Mouse (Mus musculus) gastrocnemius, postnatal 14 days (tissue): Measurements from ENCODE around the gene Bri3. TPM values are rescaled to one million over a fixed set of nuclear protein-coding genes. Genes with fewer than 3 reads are reported as not detected.

Experiments
- DNase-seq: peaks from one replicate; pipeline ENCODE4 v3.0.0; 2021; ENCODE audit warnings: mixed read lengths
- intact Hi-C: fragments of 180-260 bp; cut with DNase I; formaldehyde crosslinking; loops from one replicate; pipeline ENCODE4 v1.15.1; 2025; ENCODE audit warnings: low total_unique reads
- total RNA-seq, 2 experiments: library from RNA; stranded (reverse); gene quantifications; 2 replicates each; pipeline ENCODE4 v1.2.3; 2021

Gene Bri3
- total RNA-seq, 2 experiments from 2014 or later = 39.1 to 39.7 TPM

- intact Hi-C loops = no loop called here
- DNase-seq = peak; percentile 59
Observed at GRCm38 (mm10) chr5:144258131-144258611, 13.9 kb downstream of the Bri3 start.

DNA sequence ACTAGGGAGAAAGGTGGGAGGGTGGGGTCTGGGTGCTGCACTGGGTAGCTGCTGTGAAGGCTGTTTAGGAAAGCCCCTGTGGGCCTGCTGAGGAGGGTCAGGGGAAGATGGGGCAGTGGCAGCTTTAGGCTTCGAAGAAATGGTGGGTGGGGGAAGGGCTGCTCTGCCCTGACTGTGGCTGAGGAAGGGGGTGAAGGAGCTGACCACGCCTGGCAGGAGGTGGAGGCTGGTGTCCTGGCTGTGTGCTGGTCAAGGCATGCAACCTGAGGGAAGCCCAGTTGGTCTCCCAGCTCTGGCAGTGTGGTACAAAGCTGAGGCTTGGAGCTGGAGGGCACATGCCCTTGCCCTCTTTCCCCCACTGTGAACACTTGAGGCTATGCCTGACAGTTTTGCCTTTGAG lies 14.4 kb downstream of the Bri3 start:
- no peak for DNase-seq
- intact Hi-C loops = no loop called here

DNA sequence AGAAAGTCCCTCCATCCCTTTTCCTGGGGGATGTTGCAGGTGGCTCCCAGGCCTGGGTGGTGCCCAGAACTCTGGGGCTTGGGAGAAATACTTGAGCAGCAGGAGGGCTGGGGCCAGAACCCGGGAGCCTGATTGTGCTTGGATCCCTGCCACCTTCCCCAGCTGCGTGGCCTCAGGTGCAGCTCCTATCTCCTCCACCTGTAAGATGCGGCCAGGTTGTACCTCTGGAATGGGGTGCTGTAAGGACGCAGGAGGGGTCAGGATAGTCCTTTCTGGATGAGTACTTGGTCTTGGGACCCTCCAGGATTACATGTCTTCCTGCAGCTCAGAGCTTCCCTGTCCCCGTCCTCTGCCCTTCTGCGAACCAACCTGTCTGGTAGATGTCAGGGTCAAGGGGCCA lies 15.0 kb downstream of the Bri3 start:
- no peak for DNase-seq
- intact Hi-C loops = no loop called here

DNA sequence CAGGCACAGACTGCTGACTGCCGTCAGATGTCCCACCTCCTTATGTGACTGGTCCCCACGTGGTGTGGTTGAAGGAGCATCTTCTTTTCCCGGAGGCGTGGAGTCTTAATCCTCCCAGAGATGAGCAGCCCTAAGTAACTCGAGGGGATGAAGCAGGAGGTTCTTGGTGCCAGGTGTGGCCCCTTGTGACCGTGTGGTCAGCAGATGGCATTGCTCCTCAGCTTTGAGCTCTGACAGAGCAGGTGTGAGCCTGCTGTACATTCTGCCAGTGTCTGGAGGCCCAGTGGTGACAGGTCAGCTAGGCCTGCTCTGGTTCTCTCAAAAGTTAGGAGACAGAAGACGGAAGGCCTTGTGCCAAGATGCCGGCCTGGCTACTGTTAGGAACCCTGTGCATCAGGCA lies 16.2 kb downstream of the Bri3 start:
- intact Hi-C loops = no loop called here
- DNase-seq = no peak

GRCm38 (mm10) chr5:144261309-144261708 lies 17.1 kb downstream of the Bri3 start:
- intact Hi-C loops = no loop called here
- no peak for DNase-seq

DNA sequence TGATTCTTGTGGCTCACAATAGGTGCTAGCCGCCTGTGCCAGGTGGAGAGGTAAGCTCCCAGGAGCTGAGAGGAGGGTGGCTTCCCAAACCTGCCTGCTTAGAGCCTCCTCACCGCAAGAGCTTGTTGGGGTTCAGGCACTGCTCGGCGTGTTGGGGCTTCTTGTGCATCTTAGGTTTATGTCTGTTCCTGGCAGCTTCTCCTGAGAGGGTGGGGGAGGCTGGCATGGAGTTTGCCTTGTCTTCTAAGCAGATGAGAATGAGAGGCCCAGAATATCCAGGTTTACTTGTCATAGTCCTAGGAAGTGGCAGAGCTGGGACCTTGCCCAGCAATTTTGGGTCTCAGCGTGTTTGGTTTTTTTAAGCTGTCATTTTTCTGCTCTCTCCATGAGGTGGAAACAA lies 17.6 kb downstream of the Bri3 start:
- intact Hi-C loops = no loop called here
- no peak for DNase-seq

- no peak for DNase-seq
- intact Hi-C loops = no loop called here
Observed at GRCm38 (mm10) chr5:144263082-144263481, 18.8 kb downstream of the Bri3 start.

GRCm38 (mm10) chr5:144263496-144263895 lies 19.3 kb downstream of the Bri3 start:
- intact Hi-C loops = no loop called here
- DNase-seq = no peak

DNA sequence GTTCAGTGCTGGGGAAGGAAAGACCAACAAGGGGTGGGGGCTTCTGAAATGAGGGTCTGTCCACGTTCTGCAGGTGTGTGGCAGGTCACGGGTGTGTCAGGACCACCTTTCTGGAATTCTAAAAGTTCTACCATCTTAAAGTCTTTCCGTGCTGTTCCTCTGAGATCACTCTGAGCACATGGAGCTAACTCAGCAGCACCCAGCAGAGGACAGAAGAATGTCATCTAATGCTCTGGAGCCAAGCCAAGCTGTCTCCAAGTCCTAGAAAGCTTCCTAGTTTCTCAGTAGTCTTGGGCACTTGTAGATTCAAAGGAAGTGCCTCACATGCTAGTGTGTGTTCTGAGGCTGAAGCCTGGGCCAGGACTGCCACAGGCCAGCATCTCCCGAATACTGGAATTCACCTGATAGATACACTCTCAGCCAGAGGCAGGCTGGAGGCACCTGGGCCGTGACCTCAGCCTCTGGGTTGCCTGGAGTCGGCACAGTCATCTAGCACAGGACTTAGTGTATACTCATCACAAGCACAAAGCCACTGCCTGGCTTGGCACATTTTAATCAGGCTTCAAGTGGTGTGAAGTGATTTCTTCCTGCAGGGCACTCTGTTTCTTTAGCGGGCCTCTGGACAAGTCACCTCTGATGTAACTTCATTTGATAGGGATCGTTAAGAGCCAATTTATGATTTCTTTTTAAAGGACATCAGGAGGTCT lies 23.5 kb downstream of the Bri3 start:
- intact Hi-C loops = no loop called here
- DNase-seq = peak; percentile 48

DNA sequence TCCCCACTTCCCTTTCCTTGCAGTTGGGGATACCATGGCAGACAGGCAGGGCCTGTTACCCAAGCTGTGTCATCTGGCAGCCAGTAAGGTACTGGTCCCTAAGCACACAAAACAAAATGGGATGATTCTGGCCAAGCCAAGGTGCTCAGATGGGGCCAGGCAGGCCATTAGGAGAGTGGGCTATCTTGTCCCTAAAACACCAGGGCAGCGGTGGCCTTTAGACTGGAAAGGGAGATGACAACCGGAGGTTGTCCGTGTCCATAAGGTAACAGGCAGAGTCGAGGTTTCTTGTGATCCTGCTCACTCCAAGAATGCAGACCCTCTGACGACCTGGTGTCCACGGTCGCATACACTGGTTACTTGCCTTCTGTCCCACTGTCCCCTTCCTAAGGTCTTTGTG lies 25.7 kb downstream of the Bri3 start:
- intact Hi-C loops = no loop called here
- no peak for DNase-seq

DNA sequence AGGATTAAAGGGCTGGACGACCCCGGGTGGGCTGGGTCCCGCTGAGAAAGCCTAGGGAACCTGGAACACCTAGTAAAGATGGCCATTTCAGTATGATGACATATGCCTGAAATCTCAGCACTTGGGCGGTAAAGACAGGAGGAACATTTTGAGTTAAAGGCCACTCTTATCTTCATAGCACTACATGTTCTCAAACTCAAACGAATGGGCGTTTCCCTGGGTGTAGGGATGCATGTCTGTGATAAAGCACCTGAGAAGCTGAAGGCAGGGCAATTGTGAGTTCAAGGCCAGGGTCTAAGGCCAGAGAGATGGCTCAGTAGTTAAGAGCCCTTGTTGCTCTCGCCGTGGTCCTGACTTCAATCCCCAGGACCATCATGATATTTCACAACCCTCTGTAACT lies 26.2 kb downstream of the Bri3 start:
- intact Hi-C loops = no loop called here
- no peak for DNase-seq

GRCm38 (mm10) chr5:144271118-144271517 lies 26.9 kb downstream of the Bri3 start:
- no peak for DNase-seq
- intact Hi-C loops = no loop called here

DNA sequence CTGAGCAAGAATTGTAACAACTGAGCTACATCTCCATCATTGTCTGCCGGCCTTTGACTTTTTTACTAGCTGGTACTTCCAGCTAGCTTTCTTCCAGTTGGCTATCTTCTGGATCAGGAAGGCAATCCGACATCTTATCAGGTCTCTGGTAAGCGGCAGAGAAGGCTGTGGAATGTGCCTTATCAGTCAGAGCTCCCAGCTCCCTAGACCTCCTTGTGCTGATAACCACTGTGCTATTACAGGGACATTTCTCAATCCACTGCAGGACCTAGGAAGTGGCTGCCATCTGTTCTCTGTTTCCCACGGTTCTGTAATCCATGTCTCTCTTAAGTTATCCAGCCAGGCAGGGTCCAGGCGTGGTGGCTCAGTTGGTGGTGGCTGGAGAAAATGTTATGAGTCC lies 27.5 kb downstream of the Bri3 start:
- no peak for DNase-seq
- intact Hi-C loops = no loop called here

GRCm38 (mm10) chr5:144274904-144275303 lies 30.7 kb downstream of the Bri3 start:
- intact Hi-C loops = no loop called here
- DNase-seq = peak; percentile 42

DNA sequence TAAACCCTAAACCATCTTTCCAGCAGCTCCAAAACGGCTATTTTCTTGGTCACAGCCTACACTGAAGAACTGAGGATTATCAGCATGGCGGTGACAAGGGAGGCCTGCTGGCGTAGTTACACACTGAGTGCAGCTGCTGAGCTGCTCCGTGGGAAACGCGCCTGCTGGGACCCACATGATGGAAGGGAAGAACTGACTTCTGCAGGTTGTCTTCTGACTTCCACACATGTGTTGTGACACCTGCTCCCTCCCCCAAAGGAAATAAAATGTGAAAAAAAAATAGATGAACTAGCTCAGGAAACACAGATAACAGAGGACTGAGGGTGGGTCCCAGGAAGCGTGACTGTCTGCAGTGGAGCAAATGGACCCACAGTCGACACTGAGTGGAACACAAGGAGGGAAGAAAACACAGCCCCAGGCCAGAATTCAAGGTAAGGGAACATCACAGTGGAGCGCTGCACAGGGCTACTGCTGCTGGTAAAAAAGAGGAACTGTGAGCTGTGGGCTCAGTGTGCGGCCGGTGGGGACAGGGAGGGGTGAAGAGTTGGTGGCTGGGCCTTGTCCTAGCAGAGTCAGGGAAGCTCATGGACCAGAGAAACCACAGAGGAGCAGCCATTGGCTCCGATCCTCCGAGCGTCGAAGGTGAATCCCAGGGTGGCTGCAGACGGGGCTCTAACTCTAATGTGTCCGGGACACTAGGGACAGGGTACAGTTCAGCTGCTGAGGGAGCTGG lies 32.8 kb downstream of the Bri3 start:
- intact Hi-C loops = no loop called here
- no peak for DNase-seq

DNA sequence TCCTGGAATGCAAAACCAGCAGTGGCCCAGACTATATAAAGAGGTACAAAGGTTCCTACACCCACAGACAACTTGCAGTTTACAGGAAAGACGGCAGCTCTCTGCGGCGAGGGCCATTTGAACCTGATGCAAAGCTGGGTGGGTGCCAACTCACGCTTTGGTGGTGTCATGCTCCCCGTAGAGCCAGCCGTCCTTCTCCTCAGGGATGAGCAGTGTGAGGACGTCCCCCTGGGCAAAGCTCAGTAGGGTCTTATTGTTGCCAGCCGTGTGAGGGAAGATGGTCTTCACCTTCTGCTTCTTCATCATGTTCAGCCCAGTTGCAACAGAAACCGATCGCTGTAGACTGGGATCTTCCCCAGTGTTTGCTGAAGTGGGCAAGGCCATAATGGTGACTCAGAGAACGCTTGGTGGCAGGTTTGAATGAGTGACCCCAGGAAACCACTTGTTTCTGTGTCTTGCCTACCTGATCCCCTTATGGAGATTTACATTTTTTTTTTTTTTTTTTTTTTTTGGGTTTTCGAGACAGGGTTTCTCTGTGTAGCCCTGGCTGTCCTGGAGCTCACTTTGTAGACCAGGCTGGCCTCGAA lies 34.2 kb downstream of the Bri3 start:
- intact Hi-C loops = no loop called here
- DNase-seq = no peak

DNA sequence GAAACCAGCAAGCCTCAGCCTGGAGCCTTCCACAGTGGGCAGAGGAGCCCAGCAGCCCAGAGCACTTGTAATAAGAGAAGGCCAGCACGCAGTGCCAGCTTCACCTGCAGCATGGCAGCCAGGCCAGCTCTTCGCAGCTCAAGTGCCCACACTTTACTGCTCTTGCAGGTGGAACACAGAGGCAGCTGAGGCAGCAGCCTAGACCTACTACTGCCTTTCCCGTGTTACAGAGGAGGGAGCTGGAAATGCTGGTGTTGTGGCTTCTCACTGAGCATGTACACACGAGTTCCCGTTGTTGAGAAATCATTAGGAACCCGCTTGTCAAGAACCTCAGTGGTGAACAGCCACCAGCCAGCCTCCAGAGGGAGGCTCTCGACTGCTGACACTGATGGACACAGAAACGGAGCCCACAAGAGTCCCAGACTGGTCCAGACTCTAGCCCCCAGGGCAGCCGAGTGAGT lies 34.9 kb downstream of the Bri3 start:
- no peak for DNase-seq
- intact Hi-C loops = no loop called here

- intact Hi-C loops = no loop called here
Observed at GRCm38 (mm10) chr5:144279926-144280325, 35.7 kb downstream of the Bri3 start.

GRCm38 (mm10) chr5:144282470-144283260 lies 38.4 kb downstream of the Bri3 start:
- no peak for DNase-seq
- intact Hi-C loops = no loop called here

More at GRCm38 (mm10) chr5:144279926-144280325, 35.7 kb downstream of the Bri3 start:
- DNase-seq = no peak

DNA sequence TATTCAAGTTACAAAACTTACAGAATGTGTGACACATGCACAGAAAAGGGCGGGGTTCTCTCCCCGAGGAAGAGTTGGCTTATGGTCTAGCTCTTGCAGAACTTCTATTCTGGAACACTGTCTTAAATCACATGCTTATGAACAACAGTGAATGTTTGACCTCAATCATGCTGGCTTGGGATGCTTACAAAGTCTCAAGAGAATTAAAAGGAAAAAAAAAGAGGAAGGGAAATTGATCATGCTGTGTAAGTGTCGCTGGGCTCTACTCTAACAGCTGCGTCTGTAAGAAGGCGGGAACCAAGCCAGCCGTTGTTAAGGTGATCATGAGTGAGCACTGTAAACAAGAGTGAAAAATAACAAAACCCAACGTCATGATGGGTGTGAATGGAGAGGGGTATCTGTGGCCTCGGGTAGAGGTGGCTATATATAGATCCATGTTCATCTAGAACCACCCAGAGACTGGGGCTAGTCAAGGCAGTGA lies 39.4 kb downstream of the Bri3 start:
- peak; percentile 51 for DNase-seq
- intact Hi-C loops = no loop called here
